Mouse (Mus musculus): ENCODE measurements around the gene Ttll13.

- TF ChIP-seq GATA1 (IDR thresholded peaks at IDR 0.05; ENCODE audit: borderline replicate concordance, low read length) (no peak), FLI1 (IDR thresholded peaks at IDR 0.05; ENCODE audit: low read length) (no peak)
These were observed 43.2 kb upstream of the Ttll13 start for GRCm38 (mm10) chr7:80202961-80203360.
